Mouse (Mus musculus): ENCODE results near the gene Klra6.
"Not testable (repeated sequence)": the region's sequence is repeated elsewhere in the genome, so short reads cannot be mapped to it uniquely, and the experiment has no call there.

Klra6 gene

GRCm38 (mm10) chr6:130026854-130027253 is at the start of gene Klra6:
Klra6 (minus strand) TSS chr6:130026954.
- ATAC-seq (ENCODE audit: insufficient number of reproducible peaks, low FRiP score, low TSS enrichment): no peak

DNA sequence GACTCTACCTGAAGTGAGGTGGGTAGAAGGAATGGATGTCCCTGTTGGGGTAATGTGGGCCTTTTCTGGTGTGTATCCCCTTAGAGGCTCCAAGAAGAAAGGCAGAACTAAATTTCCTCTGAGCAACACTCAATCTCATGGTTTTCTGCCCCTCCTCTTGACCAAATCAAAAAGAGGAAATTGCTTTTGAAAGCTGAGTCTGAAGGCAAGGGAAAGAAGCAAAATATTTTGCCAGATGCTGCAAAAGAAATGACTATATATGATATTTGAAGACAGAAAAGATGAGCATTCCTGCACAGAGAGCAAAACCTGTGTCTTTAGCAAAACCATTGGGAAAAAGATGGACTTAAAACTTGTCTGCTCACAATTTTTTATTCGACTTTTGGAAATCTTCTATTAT is 40.4 kb upstream of the Klra6 start, which contains the start of gene Klra4:
Klra4 (minus strand) TSS at position 101 of the 400 bp plus-strand sequence.
- ATAC-seq (ENCODE audit: insufficient number of reproducible peaks, low FRiP score, low TSS enrichment): not testable (repeated sequence)

GRCm38 (mm10) chr6:130065196-130065595 is 38.4 kb upstream of the Klra6 start:
- ATAC-seq (ENCODE audit: insufficient number of reproducible peaks, low FRiP score, low TSS enrichment): no peak

GRCm38 (mm10) chr6:130035146-130035545 is 8.4 kb upstream of the Klra6 start:
- not testable (repeated sequence) for ATAC-seq (ENCODE audit: insufficient number of reproducible peaks, low FRiP score, low TSS enrichment)

GRCm38 (mm10) chr6:130031493-130032089 is 4.8 kb upstream of the Klra6 start:
- ATAC-seq (ENCODE audit: insufficient number of reproducible peaks, low FRiP score, low TSS enrichment): not testable (repeated sequence)
